Mouse (Mus musculus) testis, adult 2 months (tissue): ENCODE results near the gene Cdk5r2.

Experiments used
- CTCF ChIP-seq: fragments of 200-500 bp; IDR thresholded peaks from 2 replicates; pipeline ENCODE4 v1.5.1; 2012; ENCODE audit warnings: low read depth, mild to moderate bottlenecking, inconsistent platforms, low read length, moderate library complexity; ENCODE audit not compliant: control insufficient read depth, insufficient read depth, insufficient replicate concordance
- POLR2A ChIP-seq: fragments of 200-500 bp; IDR thresholded peaks from 2 replicates; pipeline ENCODE4 v1.6.1; 2012; ENCODE audit warnings: low read depth, mild to moderate bottlenecking, inconsistent platforms, low read length, moderate library complexity; ENCODE audit not compliant: control insufficient read depth

DNA sequence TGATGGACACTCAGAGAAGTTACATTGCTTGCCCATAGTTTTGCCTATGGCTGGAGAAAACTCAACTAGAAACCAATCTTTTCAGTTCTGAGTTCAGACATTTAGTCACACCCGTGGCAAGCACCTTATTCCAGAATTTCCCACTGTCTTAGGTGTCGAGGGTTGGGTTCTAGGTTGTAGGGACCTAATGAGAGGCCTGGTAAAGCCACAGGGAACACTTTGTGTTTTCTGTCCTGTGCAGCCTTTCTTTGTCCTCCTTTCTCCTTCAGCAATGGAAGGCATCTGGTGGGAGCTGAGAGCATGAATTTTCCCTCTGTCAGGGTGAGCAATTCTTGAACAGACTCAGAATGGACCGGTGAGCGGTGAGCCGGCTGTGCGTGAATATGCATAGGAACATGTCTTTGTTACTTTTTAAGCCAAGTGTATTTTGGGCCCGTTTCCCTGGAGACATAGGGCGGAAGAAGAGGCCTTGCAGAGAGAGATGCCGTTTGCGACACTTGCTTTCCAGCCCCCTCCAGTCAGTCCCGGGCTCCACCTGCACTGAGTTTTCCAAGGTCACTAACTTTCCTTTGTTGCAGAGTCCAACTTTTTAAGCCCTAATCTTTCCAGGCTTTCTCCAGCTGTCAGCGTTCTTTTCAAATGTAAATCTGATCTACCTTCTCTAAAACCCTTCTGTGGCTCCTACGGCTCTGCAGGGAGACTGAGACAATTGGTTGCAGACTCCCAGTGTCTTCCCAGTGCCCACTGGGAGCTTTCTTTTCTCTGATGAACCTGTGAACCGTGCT is 30.0 kb upstream of the Cdk5r2 start:
- TF ChIP-seq POLR2A (no peak), CTCF (no peak)
